Mouse (Mus musculus) G1E (cell line): ENCODE data around the gene Dmrt1. TPM values are rescaled to one million over a fixed set of nuclear protein-coding genes. Genes with fewer than 3 reads are reported as not detected.

ENCODE experiments used
- ATAC-seq: 2 replicates; pipeline ENCODE4 v1.8.0; 2016; ENCODE audit warnings: mild to moderate bottlenecking; ENCODE audit not compliant: insufficient number of reproducible peaks, poor library complexity, low FRiP score, severe bottlenecking; ENCODE audit errors: extremely low read depth
- DNase-seq: peaks from one replicate; pipeline ENCODE4 v3.0.0; 2012; ENCODE audit warnings: low spot score
- H3K27me3 ChIP-seq: 2 replicates; pipeline ENCODE4 v1.6.1; 2012; ENCODE audit warnings: mild to moderate bottlenecking, low read length, inconsistent platforms; ENCODE audit not compliant: insufficient read depth
- H3K36me3 ChIP-seq: replicated peaks from 2 replicates; pipeline ENCODE3; 2012; ENCODE audit warnings: mild to moderate bottlenecking, inconsistent platforms
- H3K4me1 ChIP-seq: 2 replicates; pipeline ENCODE4 v1.6.1; 2012; ENCODE audit warnings: low read depth, low read length, inconsistent platforms, mixed read lengths; ENCODE audit not compliant: insufficient read depth
- H3K4me3 ChIP-seq: 2 replicates; pipeline ENCODE4 v1.5.1; 2012; ENCODE audit warnings: low read depth, mild to moderate bottlenecking, inconsistent platforms, low read length, moderate library complexity, mixed read lengths
- H3K9me3 ChIP-seq: replicated peaks from 2 replicates; pipeline ENCODE4 v1.6.1; 2012; ENCODE audit warnings: inconsistent platforms
- CTCF ChIP-seq: IDR thresholded peaks from 2 replicates; pipeline ENCODE4 v1.5.1; 2012; ENCODE audit warnings: low read depth, low read length, inconsistent platforms, mixed read lengths
- GATA1 ChIP-seq: IDR thresholded peaks from 2 replicates; pipeline ENCODE4 v1.6.1; 2012; ENCODE audit warnings: borderline replicate concordance, low read length, inconsistent platforms, mixed read lengths
- GATA2 ChIP-seq: IDR thresholded peaks from 2 replicates; pipeline ENCODE4 v1.6.1; 2012; ENCODE audit warnings: low read depth, low read length, inconsistent platforms, borderline replicate concordance
- POLR2AphosphoS5 ChIP-seq: IDR thresholded peaks from 2 replicates; pipeline ENCODE4 v1.6.1; 2012; ENCODE audit warnings: low read depth, low read length, inconsistent platforms; ENCODE audit not compliant: insufficient replicate concordance
- TAL1 ChIP-seq: conservative IDR thresholded peaks from 2 replicates; pipeline ENCODE4 v1.6.1; 2012; ENCODE audit warnings: low read depth, low read length, inconsistent platforms, mixed read lengths
- polyA plus RNA-seq: library from polyadenylated mRNA; stranded (reverse); fragments of >175 nt; gene quantifications from 2 replicates; pipeline ENCODE4 v1.2.3, GENCODE M21; 2012
- total RNA-seq, 2 experiments: library from RNA; stranded (forward) in 1 of 2; stranded (reverse) in 1 of 2; fragments of 200-1000 nt in 1 of 2; fragments of >200 nt in 1 of 2; fragmentation: Nextera tagmentation in 1 of 2; gene quantifications; 2 replicates each; pipeline ENCODE4 v1.2.3; 2014 to 2017

The Dmrt1 gene
- total and polyA plus RNA-seq, 3 experiments: not detected

- no peaks in the 10 kb centered on the region for H3K4me1 ChIP-seq
- ATAC-seq (no peak), DNase-seq (no peak)
- peaks cover 54% of the 10 kb centered on the region for H3K9me3 ChIP-seq
- no peaks in the 10 kb centered on the region for H3K36me3 ChIP-seq
- H3K4me3 ChIP-seq: no peak overlapping the region
- no peaks in the 10 kb centered on the region for H3K27me3 ChIP-seq
- TF ChIP-seq GATA1 (no peak), POLR2AphosphoS5 (no peak), TAL1 (no peak), GATA2 (no peak), CTCF (no peak)
Observed at GRCm38 (mm10) chr19:25612806-25613295, 107.4 kb downstream of the Dmrt1 start.

- DNase-seq: no peak
Observed at GRCm38 (mm10) chr19:25613476-25614300, 108.3 kb downstream of the Dmrt1 start.

GRCm38 (mm10) chr19:25615889-25616288, 110.5 kb downstream of the Dmrt1 start:
- ATAC-seq (no peak), DNase-seq (no peak)
- Histone ChIP-seq H3K36me3 (no peaks in the 10 kb centered on the region), H3K27me3 (no peaks in the 10 kb centered on the region), H3K4me3 (no peak overlapping the region), H3K9me3 (peaks cover 41% of the 10 kb centered on the region), H3K4me1 (no peaks in the 10 kb centered on the region)
- TF ChIP-seq GATA1 (no peak), CTCF (no peak), TAL1 (no peak), POLR2AphosphoS5 (no peak), GATA2 (no peak)

More at GRCm38 (mm10) chr19:25613476-25614300, 108.3 kb downstream of the Dmrt1 start:
- H3K4me1 ChIP-seq: no peaks in the 10 kb centered on the region
- no peak for ATAC-seq
- TF ChIP-seq TAL1: no peak
- TF ChIP-seq GATA1: no peak
- TF ChIP-seq CTCF: no peak
- TF ChIP-seq POLR2AphosphoS5: no peak
- no peak for TF ChIP-seq GATA2
- H3K9me3 ChIP-seq: peaks cover 52% of the 10 kb centered on the region
- H3K36me3 ChIP-seq: no peaks in the 10 kb centered on the region
- no peak overlapping the region for H3K4me3 ChIP-seq
- no peaks in the 10 kb centered on the region for H3K27me3 ChIP-seq

GRCm38 (mm10) chr19:25622291-25623251, 117.2 kb downstream of the Dmrt1 start:
- TF ChIP-seq CTCF (no peak), GATA2 (no peak), POLR2AphosphoS5 (no peak), TAL1 (no peak), GATA1 (no peak)
- no peaks in the 10 kb centered on the region for H3K27me3 ChIP-seq
- peaks cover 56% of the 10 kb centered on the region for H3K9me3 ChIP-seq
- ATAC-seq (no peak), DNase-seq (no peak)
- H3K36me3 ChIP-seq: no peaks in the 10 kb centered on the region
- no peak overlapping the region; the same call in 1 of the 2 replicates for H3K4me3 ChIP-seq
- no peaks in the 10 kb centered on the region for H3K4me1 ChIP-seq

GRCm38 (mm10) chr19:25628490-25628889, 123.1 kb downstream of the Dmrt1 start:
- Histone ChIP-seq H3K36me3 (no peaks in the 10 kb centered on the region), H3K4me1 (no peaks in the 10 kb centered on the region), H3K4me3 (no peak overlapping the region), H3K27me3 (no peaks in the 10 kb centered on the region), H3K9me3 (peaks cover 58% of the 10 kb centered on the region)
- DNase-seq (no peak), ATAC-seq (no peak)
- no peak for TF ChIP-seq TAL1

GRCm38 (mm10) chr19:25635119-25635518, 129.7 kb downstream of the Dmrt1 start:
- Histone ChIP-seq H3K4me3 (no peak overlapping the region), H3K36me3 (no peaks in the 10 kb centered on the region), H3K9me3 (peaks cover 59% of the 10 kb centered on the region), H3K27me3 (no peaks in the 10 kb centered on the region), H3K4me1 (no peaks in the 10 kb centered on the region)
- ATAC-seq (no peak), DNase-seq (no peak)
- TF ChIP-seq GATA2: no peak
- no peak for TF ChIP-seq GATA1
- no peak for TF ChIP-seq POLR2AphosphoS5
- TF ChIP-seq TAL1: no peak
- no peak for TF ChIP-seq CTCF
